Mouse (Mus musculus) kidney, adult 9 months (tissue): Measurements from ENCODE around the gene Il9r.
"Not testable (repeated sequence)": the region's sequence is repeated elsewhere in the genome, so short reads cannot be mapped to it uniquely, and the experiment has no call there.

Experiments used
- DNase-seq: peaks from one replicate; pipeline ENCODE4 v3.0.0; 2022

The Il9r gene

GRCm38 (mm10) chr11:32226124-32226871 lies 26.2 kb upstream of the Il9r start, which contains the start of gene Mpg:
Gene Mpg, plus strand, starts transcription at chr11:32226505.
- DNase-seq, result peak; percentile 91

GRCm38 (mm10) chr11:32225222-32226104 lies 25.4 kb upstream of the Il9r start:
- no peak for DNase-seq

GRCm38 (mm10) chr11:32224468-32225139 lies 24.5 kb upstream of the Il9r start:
- peak; percentile 85 for DNase-seq

GRCm38 (mm10) chr11:32223297-32223967 lies 23.4 kb upstream of the Il9r start:
- DNase-seq, result no peak

- peak; percentile 68 for DNase-seq
Observed at GRCm38 (mm10) chr11:32222570-32223194, 22.6 kb upstream of the Il9r start.

GRCm38 (mm10) chr11:32221951-32222409 lies 21.9 kb upstream of the Il9r start, which contains the start of gene Rhbdf1:
Gene Rhbdf1, minus strand, starts transcription at chr11:32222300.
- peak; percentile 64 for DNase-seq

- peak; percentile 93 for DNase-seq
Observed at GRCm38 (mm10) chr11:32221225-32221950, 21.3 kb upstream of the Il9r start.

GRCm38 (mm10) chr11:32220607-32221224 lies 20.6 kb upstream of the Il9r start:
- DNase-seq, result no peak

- no peak for DNase-seq
Observed at GRCm38 (mm10) chr11:32219287-32219686, 19.2 kb upstream of the Il9r start.

- DNase-seq, result no peak
Observed at GRCm38 (mm10) chr11:32218501-32219050, 18.5 kb upstream of the Il9r start.

- DNase-seq, result peak; percentile 79
Observed at GRCm38 (mm10) chr11:32216851-32217250, 16.8 kb upstream of the Il9r start.

- DNase-seq, result no peak
Observed at GRCm38 (mm10) chr11:32215372-32216162, 15.5 kb upstream of the Il9r start.

- no peak for DNase-seq
Observed at GRCm38 (mm10) chr11:32210623-32211022, 10.5 kb upstream of the Il9r start.

GRCm38 (mm10) chr11:32205058-32205873 lies 5.2 kb upstream of the Il9r start, which contains the start of gene Snrnp25:
Gene Snrnp25, plus strand, starts transcription at chr11:32205415.
- DNase-seq, result peak; percentile 99

- no peak for DNase-seq
Observed at GRCm38 (mm10) chr11:32201922-32202685, 2.0 kb upstream of the Il9r start.

- not testable (repeated sequence) for DNase-seq
Observed at GRCm38 (mm10) chr11:32200992-32201391, 913 bp upstream of the Il9r start.

GRCm38 (mm10) chr11:32199230-32199629 lies 849 bp downstream of the Il9r start:
- DNase-seq, result no peak
